Mouse (Mus musculus): ENCODE measurements around the gene Ripply1. TPM values are rescaled to one million over a fixed set of nuclear protein-coding genes. Genes with fewer than 3 reads are reported as not detected.
A peak's percentile ranks its signal among the peaks of the same experiment; 100 is the strongest.

Ripply1 gene
- polyA plus RNA-seq, 1 experiment from 2014 or later: not detected

GRCm38 (mm10) chrX:139794072-139794845, 12.1 kb upstream of the Ripply1 start:
- ATAC-seq (replicated peaks; ENCODE audit: low FRiP score) (no peak), DNase-seq (ENCODE audit: low spot score) (no peak)
- no peaks in the 10 kb centered on the region for H3K36me3 ChIP-seq (ENCODE audit: control insufficient read depth, insufficient read depth, low read length)
- H3K9me3 ChIP-seq (ENCODE audit: control insufficient read depth, low read length): no peaks in the 10 kb centered on the region
- no peaks in the 10 kb centered on the region for H3K4me1 ChIP-seq (replicated peaks; ENCODE audit: control insufficient read depth, insufficient read depth, low read length)
- H3K4me2 ChIP-seq (ENCODE audit: low read depth, low read length, severe bottlenecking): no peak overlapping the region
- H3K27me3 ChIP-seq (ENCODE audit: control insufficient read depth, insufficient read depth, low read length): no peaks in the 10 kb centered on the region; the same call in 1 of the 2 replicates
- no peak overlapping the region for H3K9ac ChIP-seq (ENCODE audit: low read length)
- H3K4me3 ChIP-seq (ENCODE audit: low read depth, low read length): no peak overlapping the region
- H3K27ac ChIP-seq (ENCODE audit: low read depth, low read length): no peak overlapping the region
- WGBS: 89% methylated on average over 7 of the region's 7 CpGs

DNA sequence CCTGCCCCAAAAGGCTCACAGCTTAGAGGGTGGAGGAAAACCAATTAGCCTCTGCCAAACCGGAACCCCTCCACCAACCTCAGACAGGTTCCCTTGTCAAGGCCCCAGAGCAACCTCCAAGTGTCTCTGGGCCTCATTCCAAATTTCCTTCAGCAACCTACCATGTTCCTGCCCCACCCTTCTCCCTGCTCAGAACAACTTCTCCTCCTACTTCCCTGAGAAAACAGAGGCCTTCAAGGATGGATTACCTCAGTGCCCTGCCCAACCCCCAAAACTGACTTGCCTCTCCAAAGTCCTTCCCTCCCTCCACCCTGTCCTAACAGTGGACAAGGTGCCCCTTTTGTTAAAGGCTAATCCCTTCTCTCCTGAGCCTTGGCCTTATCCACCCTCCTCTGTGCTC, 3.6 kb upstream of the Ripply1 start:
- 69% methylated on average over 1 of the region's 1 CpGs for WGBS
- Histone ChIP-seq H3K4me3 (ENCODE audit: low read depth, low read length) (no peak overlapping the region), H3K27me3 (ENCODE audit: control insufficient read depth, insufficient read depth, low read length) (peaks cover 5% of the 10 kb centered on the region), H3K4me2 (ENCODE audit: low read depth, low read length, severe bottlenecking) (no peak overlapping the region), H3K27ac (ENCODE audit: low read depth, low read length) (no peak overlapping the region), H3K36me3 (ENCODE audit: control insufficient read depth, insufficient read depth, low read length) (no peaks in the 10 kb centered on the region), H3K4me1 (replicated peaks; ENCODE audit: control insufficient read depth, insufficient read depth, low read length) (no peaks in the 10 kb centered on the region), H3K9ac (ENCODE audit: low read length) (no peak overlapping the region), H3K9me3 (ENCODE audit: control insufficient read depth, low read length) (no peaks in the 10 kb centered on the region)
- no peak for DNase-seq (ENCODE audit: low spot score)
- no peak for ATAC-seq (replicated peaks; ENCODE audit: low FRiP score)

DNA sequence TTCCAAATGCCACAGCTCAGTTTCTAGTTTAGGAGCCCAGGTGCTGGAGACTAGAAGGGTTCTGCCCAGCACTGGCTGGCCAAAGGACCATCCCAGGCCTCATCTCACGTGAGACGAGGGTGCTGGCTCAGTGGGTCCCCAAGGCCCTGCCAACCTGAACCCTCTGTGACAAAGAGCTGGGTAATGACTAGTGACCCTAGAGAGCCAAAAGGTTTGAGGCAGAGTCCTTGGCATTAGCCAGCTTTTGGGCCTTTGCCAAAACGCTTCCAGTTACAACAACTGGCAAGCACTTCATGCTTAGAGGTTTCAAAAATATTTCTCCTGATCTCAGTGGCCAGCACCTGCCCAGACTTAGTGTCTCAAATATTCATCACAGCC, 881 bp upstream of the Ripply1 start:
- no peaks in the 10 kb centered on the region for H3K36me3 ChIP-seq (ENCODE audit: control insufficient read depth, insufficient read depth, low read length)
- no peak overlapping the region for H3K9ac ChIP-seq (ENCODE audit: low read length)
- H3K4me3 ChIP-seq (ENCODE audit: low read depth, low read length): no peak overlapping the region
- no peak overlapping the region for H3K4me2 ChIP-seq (ENCODE audit: low read depth, low read length, severe bottlenecking)
- no peaks in the 10 kb centered on the region for H3K9me3 ChIP-seq (ENCODE audit: control insufficient read depth, low read length)
- H3K27ac ChIP-seq (ENCODE audit: low read depth, low read length): no peak overlapping the region
- H3K27me3 ChIP-seq (ENCODE audit: control insufficient read depth, insufficient read depth, low read length): peaks cover 5% of the 10 kb centered on the region
- ATAC-seq (replicated peaks; ENCODE audit: low FRiP score) (0 out of 2 replicates have a peak, but pooled peaks have one; percentile 10), DNase-seq (ENCODE audit: low spot score) (no peak)
- H3K4me1 ChIP-seq (replicated peaks; ENCODE audit: control insufficient read depth, insufficient read depth, low read length): no peaks in the 10 kb centered on the region
- 40% methylated on average over 3 of the region's 3 CpGs for WGBS

DNA sequence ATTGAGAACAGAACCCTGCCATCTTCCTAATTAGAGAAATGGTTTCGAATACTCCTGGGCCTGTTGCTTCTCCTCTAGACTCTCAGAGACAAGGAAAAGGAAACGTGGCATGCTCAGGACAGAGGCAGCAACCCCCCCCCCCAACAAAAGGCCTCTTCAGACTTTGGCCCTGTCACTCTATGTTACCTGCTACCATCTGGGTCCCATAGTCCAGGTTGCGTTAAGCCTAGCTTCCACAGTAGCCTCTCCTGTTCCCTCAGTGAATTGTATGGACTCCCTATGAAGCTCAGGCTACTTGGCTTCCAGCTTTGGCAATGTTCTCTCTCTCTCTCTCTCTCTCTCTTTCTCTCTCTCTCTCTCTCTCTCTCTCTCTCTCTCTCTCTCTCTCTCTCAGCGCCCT, 590 bp downstream of the Ripply1 start:
- no peak overlapping the region for H3K9ac ChIP-seq (ENCODE audit: low read length)
- H3K4me2 ChIP-seq (ENCODE audit: low read depth, low read length, severe bottlenecking): no peak overlapping the region
- no peaks in the 10 kb centered on the region for H3K4me1 ChIP-seq (replicated peaks; ENCODE audit: control insufficient read depth, insufficient read depth, low read length)
- H3K27ac ChIP-seq (ENCODE audit: low read depth, low read length): no peak overlapping the region
- H3K36me3 ChIP-seq (ENCODE audit: control insufficient read depth, insufficient read depth, low read length): no peaks in the 10 kb centered on the region
- H3K27me3 ChIP-seq (ENCODE audit: control insufficient read depth, insufficient read depth, low read length): peaks cover 8% of the 10 kb centered on the region
- H3K9me3 ChIP-seq (ENCODE audit: control insufficient read depth, low read length): no peaks in the 10 kb centered on the region
- ATAC-seq (replicated peaks; ENCODE audit: low FRiP score): no peak
- DNase-seq (ENCODE audit: low spot score): no peak
- WGBS: 64% methylated on average over 4 of the region's 4 CpGs
- no peak overlapping the region for H3K4me3 ChIP-seq (ENCODE audit: low read depth, low read length)

DNA sequence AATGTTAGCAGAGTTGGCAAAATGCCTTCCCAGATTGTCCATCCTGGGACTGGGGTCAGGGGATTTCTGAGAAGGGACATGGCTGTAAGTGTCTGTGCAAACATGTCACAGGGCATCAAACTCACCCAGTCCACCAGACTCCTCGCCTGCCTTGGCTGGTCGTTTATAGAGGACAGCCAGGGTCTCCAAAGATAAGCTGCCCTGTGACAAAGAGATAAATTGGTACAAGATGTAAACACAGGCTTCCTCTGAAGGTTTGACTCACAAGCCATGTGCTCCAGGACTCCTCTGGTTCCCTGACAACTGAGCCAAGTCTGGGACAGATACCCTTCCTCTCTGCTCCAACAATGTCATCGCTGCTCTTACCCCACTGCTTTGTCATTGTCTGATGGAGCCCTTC, 1.2 kb downstream of the Ripply1 start:
- Histone ChIP-seq H3K27me3 (ENCODE audit: control insufficient read depth, insufficient read depth, low read length) (peaks cover 8% of the 10 kb centered on the region), H3K9ac (ENCODE audit: low read length) (no peak overlapping the region), H3K4me1 (replicated peaks; ENCODE audit: control insufficient read depth, insufficient read depth, low read length) (no peaks in the 10 kb centered on the region), H3K4me2 (ENCODE audit: low read depth, low read length, severe bottlenecking) (no peak overlapping the region), H3K27ac (ENCODE audit: low read depth, low read length) (no peak overlapping the region), H3K36me3 (ENCODE audit: control insufficient read depth, insufficient read depth, low read length) (no peaks in the 10 kb centered on the region), H3K9me3 (ENCODE audit: control insufficient read depth, low read length) (no peaks in the 10 kb centered on the region), H3K4me3 (ENCODE audit: low read depth, low read length) (no peak overlapping the region)
- WGBS: 64% methylated on average over 3 of the region's 3 CpGs
- DNase-seq (ENCODE audit: low spot score) (no peak), ATAC-seq (replicated peaks; ENCODE audit: low FRiP score) (no peak)

GRCm38 (mm10) chrX:139779401-139779800, 2.8 kb downstream of the Ripply1 start:
- no peak overlapping the region for H3K9ac ChIP-seq (ENCODE audit: low read length)
- H3K4me1 ChIP-seq (replicated peaks; ENCODE audit: control insufficient read depth, insufficient read depth, low read length): no peaks in the 10 kb centered on the region
- H3K27ac ChIP-seq (ENCODE audit: low read depth, low read length): no peak overlapping the region
- H3K36me3 ChIP-seq (ENCODE audit: control insufficient read depth, insufficient read depth, low read length): no peaks in the 10 kb centered on the region
- peaks cover 8% of the 10 kb centered on the region for H3K27me3 ChIP-seq (ENCODE audit: control insufficient read depth, insufficient read depth, low read length)
- no peak for DNase-seq (ENCODE audit: low spot score)
- 84% methylated on average over 5 of the region's 5 CpGs for WGBS
- ATAC-seq (replicated peaks; ENCODE audit: low FRiP score): no peak
- H3K9me3 ChIP-seq (ENCODE audit: control insufficient read depth, low read length): no peaks in the 10 kb centered on the region
- no peak overlapping the region for H3K4me3 ChIP-seq (ENCODE audit: low read depth, low read length)
- no peak overlapping the region for H3K4me2 ChIP-seq (ENCODE audit: low read depth, low read length, severe bottlenecking)

GRCm38 (mm10) chrX:139778886-139779285, 3.3 kb downstream of the Ripply1 start:
- ATAC-seq (replicated peaks; ENCODE audit: low FRiP score): no peak
- H3K4me2 ChIP-seq (ENCODE audit: low read depth, low read length, severe bottlenecking): no peak overlapping the region
- DNase-seq (ENCODE audit: low spot score): no peak
- H3K4me1 ChIP-seq (replicated peaks; ENCODE audit: control insufficient read depth, insufficient read depth, low read length): no peaks in the 10 kb centered on the region
- H3K9ac ChIP-seq (ENCODE audit: low read length): no peak overlapping the region
- 65% methylated on average over 1 of the region's 1 CpGs for WGBS
- peaks cover 8% of the 10 kb centered on the region for H3K27me3 ChIP-seq (ENCODE audit: control insufficient read depth, insufficient read depth, low read length)
- no peaks in the 10 kb centered on the region for H3K36me3 ChIP-seq (ENCODE audit: control insufficient read depth, insufficient read depth, low read length)
- no peak overlapping the region for H3K4me3 ChIP-seq (ENCODE audit: low read depth, low read length)
- no peaks in the 10 kb centered on the region for H3K9me3 ChIP-seq (ENCODE audit: control insufficient read depth, low read length)
- H3K27ac ChIP-seq (ENCODE audit: low read depth, low read length): no peak overlapping the region

- DNase-seq (ENCODE audit: low spot score): no peak
- Histone ChIP-seq H3K9ac (ENCODE audit: low read length) (no peak overlapping the region), H3K4me2 (ENCODE audit: low read depth, low read length, severe bottlenecking) (no peak overlapping the region), H3K27ac (ENCODE audit: low read depth, low read length) (no peak overlapping the region), H3K27me3 (ENCODE audit: control insufficient read depth, insufficient read depth, low read length) (peaks cover 5% of the 10 kb centered on the region; the same call in 1 of the 2 replicates), H3K4me1 (replicated peaks; ENCODE audit: control insufficient read depth, insufficient read depth, low read length) (no peaks in the 10 kb centered on the region), H3K9me3 (ENCODE audit: control insufficient read depth, low read length) (no peaks in the 10 kb centered on the region), H3K4me3 (ENCODE audit: low read depth, low read length) (no peak overlapping the region), H3K36me3 (ENCODE audit: control insufficient read depth, insufficient read depth, low read length) (no peaks in the 10 kb centered on the region)
- ATAC-seq (replicated peaks; ENCODE audit: low FRiP score): no peak
- WGBS: 49% methylated on average over 4 of the region's 4 CpGs
These were observed 4.8 kb downstream of the Ripply1 start for GRCm38 (mm10) chrX:139777357-139777756.

- H3K4me2 ChIP-seq (ENCODE audit: low read depth, low read length, severe bottlenecking): no peak overlapping the region
- no peaks in the 10 kb centered on the region for H3K9me3 ChIP-seq (ENCODE audit: control insufficient read depth, low read length)
- ATAC-seq (replicated peaks; ENCODE audit: low FRiP score): no peak
- no peaks in the 10 kb centered on the region for H3K36me3 ChIP-seq (ENCODE audit: control insufficient read depth, insufficient read depth, low read length)
- no peaks in the 10 kb centered on the region for H3K4me1 ChIP-seq (replicated peaks; ENCODE audit: control insufficient read depth, insufficient read depth, low read length)
- H3K27ac ChIP-seq (ENCODE audit: low read depth, low read length): no peak overlapping the region
- WGBS: 77% methylated on average over 7 of the region's 7 CpGs
- no peak overlapping the region for H3K4me3 ChIP-seq (ENCODE audit: low read depth, low read length)
- peaks cover 2% of the 10 kb centered on the region; the same call in 1 of the 2 replicates for H3K27me3 ChIP-seq (ENCODE audit: control insufficient read depth, insufficient read depth, low read length)
- no peak overlapping the region for H3K9ac ChIP-seq (ENCODE audit: low read length)
- DNase-seq (ENCODE audit: low spot score): no peak
These were observed 7.0 kb downstream of the Ripply1 start for GRCm38 (mm10) chrX:139775084-139775612.

All from forebrain, embryonic 11.5 days (tissue).